Mouse (Mus musculus) retina, adult 2 months (tissue): ENCODE results near the gene Tnik.

ENCODE experiments used
- DNase-seq: peaks from one replicate; pipeline ENCODE4 v3.0.0-alpha.2; 2012; ENCODE audit warnings: low read depth, low spot score

Tnik gene

DNA sequence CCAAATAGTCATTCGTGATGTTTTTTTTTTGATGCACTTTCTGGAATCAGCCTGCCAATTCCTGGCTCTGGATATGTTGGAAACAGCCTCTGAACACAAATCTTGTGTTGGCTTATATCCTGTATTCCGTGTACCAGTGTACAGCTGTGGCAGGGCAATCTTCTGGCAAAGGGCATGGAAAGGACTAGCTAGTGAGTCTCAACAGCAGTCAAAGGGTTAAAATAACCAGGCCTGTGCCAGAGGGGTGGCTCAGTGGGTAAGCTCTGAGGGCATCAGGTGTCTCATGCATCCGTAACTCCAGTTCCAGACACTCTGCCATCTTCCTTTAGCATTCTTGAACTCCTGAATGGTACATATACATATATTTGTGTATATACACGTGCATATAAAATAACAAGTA lies 83.5 kb downstream of the Tnik start:
- no peak for DNase-seq

DNA sequence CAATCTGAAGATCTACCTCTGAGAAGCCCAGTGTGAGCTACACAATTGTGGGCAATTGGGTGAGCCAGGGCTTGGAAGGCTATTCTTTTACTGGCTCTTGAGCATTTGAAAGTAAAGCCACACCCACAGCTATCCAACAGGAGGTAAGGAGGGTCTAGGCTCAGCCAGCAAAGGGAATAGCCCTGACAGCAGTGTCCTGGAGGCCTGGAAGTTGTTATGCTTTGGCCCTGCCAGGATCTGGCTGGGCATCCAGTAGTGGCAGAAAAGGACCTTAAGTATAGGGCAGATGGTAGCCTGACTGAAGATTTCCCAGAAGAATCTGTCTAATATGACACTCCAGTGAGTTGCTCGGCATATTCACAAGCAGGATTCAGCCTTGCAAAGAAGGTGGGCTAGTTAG lies 85.7 kb downstream of the Tnik start:
- no peak for DNase-seq

DNA sequence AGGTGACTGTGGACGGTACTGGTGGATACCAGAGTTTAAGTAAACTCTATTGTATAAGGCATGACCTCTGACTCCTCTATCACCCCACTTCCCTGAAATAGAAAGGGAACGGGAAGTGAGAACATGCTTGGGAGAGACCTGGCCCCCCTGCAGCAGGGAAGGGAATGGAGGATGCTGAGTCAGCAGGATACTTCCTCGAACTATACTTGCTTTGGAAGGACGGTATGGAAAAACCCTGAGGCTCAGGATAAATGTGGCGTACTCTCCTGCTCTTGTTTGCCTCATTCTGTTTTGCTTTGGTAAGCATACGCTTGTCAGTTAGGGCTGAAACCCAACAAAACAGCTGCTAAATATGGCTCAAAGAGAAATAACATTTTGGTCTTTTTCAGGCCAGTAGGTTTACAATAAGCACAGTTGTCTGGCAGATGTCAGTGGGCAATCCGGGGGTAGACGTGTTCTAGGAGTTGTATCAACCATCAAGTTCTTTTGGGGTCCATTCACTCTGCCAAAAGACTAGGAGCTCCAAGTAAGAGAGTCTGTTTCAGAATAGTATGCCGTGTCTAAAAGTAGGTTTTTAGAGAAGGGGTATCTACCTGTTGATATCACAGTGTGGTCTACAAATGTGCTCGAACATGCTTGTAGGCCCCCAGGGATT lies 87.3 kb downstream of the Tnik start:
- DNase-seq: no peak

DNA sequence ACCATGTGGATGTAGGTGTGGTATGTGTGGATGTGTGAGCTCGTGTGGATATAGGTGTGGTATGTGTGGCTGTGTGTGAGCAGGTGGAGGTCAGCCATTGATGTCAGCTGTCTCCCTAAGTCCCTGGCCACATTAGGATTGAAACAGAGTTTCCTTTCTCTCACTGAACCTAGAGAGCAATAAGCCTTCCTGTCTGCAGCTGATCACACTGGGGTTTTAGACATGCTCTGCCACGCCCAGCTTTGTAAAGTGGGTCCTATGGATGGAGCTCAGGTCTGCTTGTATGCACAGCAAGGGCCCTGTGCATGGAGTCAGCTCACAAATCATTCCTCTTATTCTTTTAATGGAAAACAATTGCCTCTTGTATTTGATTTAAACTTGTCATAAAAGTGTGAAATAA lies 95.4 kb downstream of the Tnik start:
- DNase-seq: no peak

DNA sequence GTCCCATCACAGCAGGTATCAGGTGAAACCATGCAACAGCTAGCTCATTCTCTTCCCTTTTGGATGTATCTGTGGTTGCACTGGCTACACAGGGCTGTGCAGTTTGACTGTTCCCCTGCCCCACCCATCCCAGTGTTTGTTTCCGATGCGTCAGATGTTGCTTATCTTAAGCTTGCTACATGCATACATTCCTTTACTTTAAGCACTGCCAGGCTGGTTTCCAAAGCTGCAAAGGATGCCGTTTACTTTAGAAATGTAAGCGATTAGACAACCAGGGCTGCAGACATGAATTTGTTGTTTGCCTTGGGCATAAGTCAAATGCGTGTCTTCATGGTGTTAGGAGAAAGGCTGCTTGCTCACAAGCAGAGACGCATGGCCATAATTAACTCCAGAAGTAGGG lies 96.1 kb downstream of the Tnik start:
- no peak for DNase-seq

DNA sequence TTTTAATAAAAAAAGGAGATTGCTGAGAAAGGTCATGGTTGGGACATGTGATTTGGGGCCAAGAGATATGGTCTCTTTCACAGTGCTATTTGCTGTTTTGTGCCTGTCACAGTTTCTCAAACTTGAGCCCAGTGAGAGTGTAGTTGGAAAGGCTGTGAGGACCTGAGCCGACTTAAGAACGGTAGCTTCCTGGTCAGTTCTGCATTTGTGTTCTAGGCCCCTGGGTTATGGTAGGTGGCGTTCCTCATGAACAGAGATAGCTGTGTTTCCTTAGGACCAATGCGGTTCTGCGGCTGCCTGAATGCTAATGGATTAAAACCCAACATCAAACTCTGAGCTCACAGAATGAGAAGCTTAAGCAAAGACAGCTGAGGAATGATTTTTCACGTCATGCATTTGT lies 98.0 kb downstream of the Tnik start:
- DNase-seq: no peak

DNA sequence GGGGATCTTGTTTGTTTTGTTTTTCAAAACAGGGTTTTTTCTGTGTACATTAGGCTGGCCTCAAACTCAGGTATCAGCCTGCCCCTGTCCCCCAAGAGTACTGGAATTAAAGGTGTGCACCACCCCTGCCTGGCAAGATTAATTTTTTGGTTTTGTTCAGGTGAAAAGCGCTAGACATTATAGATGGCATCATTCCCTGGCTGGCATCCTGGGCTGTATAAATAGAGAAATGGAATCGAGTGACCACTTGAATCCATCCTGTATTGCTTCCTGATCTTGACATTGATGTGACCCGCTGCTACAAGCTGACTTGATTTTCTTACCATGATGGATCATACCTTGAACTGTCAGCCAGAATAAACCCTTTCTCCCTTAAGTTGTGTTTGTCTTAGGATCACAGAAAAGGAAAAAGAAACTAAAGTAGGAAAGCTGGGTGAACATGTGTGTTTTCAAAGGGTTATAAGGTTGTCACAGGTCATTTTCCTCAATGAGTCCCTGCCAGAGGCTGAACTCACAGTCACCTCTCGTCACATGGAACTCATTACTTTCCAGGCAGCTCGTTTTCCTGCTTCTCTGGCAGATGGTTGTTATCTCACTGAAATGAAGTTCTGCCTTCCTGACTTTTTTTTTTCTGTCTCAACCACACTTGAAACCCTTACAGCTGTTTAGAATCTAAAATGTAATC lies 100.6 kb downstream of the Tnik start:
- no peak for DNase-seq

DNA sequence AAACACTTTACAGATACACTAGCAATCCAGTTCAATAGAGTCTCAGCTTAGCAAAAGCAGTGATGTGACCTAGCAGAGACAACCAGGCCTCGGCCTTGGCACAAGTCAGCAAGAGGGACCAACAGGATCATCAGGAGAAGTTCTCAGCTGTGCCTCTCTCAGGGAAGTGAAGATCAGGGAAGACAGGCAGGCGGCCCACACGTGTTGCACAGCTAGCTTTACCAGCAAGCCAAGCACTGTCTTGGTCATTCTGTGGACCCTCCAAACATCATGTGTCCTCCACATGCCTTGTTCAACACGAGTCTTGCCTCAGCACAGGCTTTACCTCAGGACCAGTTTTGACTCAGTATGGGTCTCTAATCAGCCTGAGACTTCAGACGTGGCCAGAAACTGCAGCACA lies 105.7 kb downstream of the Tnik start:
- DNase-seq: no peak

DNA sequence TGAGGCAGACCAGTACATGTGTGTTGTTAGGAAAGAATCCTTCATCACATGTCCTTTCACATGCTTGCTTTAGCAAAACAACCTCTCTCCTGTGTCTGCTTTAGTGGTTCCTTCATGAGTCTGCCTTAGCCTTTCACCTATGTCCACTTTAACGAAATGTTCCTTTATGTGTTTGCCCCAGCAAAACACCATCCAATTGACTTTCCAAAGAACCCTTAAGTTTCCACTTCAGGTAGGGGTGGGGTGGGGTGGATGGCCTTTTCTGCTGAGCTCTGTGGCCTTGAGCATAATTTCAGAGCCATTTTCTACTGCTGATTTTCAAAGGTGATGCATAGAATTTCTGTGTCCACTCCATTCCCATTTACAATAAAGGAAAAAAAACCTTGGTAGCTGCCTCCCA lies 106.3 kb downstream of the Tnik start:
- DNase-seq: no peak

DNA sequence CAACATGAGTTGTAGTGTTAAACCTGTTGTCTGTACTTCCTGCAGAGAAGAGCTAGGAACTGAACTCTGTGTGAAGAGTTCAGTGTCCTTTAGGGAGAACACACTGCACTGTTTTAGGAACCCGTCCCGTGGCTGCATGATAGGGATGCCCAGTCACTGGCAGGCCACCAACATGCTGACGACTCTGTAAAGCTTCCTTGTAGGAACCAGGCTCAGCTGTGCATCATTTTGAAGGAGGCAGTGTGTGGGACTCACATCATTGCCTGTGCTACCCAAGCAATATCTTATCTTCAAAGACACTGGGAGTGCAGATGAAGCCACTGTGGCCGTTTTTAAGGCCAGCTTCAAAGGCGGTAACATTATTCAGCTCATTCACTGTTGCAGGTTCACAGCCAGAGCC lies 106.7 kb downstream of the Tnik start:
- DNase-seq: no peak

DNA sequence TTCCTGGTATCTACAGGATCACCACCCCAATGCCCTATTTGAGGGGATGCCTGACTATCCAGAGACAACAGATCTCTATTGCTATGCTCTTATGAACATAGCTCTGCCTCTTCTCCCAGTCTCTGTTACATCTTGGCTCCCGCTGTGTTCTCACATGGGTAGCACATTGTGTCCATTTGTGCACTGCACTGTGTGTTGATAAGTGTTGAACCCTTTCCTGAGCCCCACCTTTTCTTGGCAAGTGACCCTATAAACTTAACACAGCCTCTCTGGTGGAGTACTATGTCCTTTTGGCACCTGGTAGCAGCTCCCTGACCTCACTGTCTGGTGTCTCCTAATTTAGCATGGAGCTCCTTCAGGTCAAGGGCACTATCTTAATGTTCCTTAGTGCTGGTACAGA lies 108.6 kb downstream of the Tnik start:
- no peak for DNase-seq

DNA sequence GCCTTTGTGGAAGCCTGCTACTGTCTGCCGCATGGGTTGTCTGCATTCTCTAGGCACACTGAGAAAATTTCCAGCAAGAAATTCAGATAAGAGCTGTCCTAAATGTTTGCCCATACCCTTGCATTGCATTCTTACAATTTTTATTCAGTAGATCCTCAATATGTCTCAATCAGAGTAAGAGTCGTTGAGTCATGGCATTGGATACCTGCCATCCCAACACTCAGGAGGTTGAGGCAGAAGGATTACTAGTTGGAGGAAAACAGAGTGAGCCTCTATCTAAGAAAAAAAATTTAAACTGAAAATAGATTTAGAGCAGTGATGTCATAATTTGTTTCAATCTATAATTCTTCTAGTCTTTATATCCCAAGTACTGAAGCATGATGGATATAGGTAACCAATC lies 109.4 kb downstream of the Tnik start:
- DNase-seq: no peak

DNA sequence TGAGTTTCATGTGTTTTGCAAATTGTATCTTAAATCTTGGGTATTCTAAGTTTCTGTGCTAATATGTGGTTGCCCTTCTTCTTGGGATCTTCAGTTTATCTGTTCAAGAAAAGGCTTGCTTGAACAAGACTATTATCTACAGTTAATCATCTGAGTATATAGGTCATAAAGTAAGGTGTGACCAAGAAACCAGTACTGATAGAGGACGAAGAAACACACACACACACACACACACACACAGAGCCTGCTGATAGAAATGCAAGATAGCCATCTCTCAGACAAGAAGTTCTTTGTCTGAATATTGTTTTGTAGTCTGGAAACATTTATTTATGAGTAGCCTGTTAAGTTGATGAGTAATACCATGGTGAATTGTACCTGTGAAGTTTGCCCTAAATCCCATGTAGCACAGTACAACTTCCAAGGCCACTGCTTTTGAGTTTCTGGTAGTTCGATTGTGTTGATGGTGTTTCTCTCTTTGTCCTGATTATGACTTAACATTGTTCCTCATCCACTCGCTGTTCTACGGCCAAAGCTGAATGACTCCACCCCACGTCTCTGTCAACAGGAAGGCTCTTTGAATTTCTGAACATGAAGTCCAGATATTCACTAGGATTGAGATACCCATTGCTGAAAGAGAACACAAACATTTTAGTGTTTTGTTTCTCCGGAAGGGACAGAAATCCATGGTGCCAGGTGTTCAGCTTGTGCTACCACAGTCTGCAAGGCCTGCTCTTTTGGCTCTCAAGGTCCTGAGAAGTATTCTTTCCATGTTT lies 111.9 kb downstream of the Tnik start:
- no peak for DNase-seq

DNA sequence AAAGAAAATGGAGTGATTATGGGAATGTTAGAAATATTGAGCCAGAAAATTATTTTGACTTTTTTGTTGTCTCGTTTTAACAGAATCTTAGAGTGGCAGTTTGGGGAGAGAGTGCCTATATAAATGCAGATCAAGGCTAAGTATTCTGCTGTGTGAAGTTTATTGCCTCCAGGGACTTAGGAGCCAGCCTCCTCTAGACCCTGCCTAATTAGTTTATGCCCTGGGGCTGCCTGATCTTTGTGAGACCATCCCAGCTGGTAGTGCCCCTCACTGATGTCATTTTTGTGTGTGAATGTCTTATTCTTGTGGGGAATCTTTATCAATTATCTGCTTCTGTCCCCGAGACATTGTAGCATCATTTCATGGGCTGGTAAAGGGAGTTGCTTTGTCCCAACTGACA lies 117.2 kb downstream of the Tnik start:
- no peak for DNase-seq

DNA sequence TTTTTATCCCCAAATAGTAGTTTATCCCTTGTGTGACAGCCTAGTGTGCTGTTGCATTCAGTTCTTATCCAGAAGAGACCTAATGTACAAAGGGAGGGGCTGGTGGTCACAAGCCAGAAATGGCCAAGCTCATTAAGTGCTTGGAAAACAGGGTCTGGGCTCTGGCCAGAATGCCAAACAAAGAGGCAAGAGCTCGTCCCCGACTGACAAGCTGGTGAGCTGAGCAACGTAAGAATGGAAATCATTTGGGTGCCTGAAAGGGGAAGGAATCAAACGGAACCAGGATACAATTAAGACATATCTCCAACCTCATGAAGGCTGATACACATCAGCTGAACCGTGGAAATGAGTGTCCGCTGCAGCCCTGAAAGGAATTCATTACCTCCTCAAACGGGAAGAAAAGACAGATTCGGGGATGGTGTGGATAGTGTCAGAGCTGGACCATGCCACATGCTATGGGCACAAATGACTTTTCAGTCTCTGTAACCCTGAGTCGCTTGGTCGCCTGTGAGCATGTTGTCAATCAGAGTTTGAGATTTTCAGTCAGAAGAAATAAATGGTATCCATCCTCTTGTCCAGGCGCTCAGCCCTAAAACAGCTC lies 120.6 kb downstream of the Tnik start:
- DNase-seq: no peak

DNA sequence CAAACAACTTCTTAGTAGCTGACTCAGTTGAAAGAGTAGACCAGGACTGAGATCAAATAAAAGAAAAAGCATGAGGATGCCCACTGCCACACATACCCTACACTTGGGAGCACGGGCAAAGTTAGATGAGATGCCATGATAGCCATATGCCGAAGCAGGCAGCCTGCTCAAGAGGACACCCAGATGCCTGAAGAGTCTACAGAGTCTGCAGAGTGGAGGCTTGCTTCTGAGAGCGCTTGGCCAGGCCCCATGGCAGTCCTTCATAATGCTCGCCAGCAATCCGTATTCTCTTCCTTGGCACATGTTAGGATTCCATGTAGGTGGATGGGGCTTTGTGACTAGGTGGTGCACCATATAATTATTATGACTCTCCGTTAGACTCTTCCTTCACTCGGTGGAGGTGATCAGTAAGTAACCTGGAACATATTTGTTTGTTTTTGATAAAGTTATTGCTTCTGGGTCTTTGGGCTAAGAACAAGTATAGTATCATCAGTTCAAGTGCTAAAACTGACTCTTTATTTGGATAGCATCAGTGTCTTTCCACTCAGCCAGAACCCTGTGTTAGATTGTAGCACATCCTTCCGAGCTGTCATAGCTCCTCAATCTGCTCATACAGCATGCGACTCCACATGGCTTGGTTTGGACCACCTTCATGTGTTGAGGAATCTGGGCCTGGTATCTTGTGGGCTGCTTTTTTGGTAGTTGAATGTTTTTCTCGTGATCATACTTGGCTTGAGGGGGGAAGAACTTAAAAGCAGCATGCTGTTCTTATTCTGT lies 122.4 kb downstream of the Tnik start:
- DNase-seq: no peak

DNA sequence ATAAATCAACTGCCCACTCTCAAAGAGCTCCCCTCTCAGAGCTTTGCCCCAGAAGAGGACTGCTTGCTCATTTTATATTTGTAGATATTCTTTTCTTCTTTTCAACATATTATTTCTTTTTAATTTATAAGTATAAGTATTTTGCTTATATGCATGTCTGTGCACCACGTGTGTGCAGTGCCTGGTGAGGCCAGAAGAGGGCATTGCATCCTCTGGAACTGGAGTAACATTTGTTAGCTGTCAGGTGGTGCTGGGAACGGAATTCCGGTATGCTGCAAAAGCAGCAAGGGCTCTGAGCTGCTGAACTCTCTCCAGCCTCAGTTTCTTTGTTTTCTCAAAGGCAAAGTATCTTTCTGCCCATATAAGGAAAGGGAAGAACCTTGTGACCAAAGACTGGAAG lies 125.5 kb downstream of the Tnik start:
- no peak for DNase-seq

DNA sequence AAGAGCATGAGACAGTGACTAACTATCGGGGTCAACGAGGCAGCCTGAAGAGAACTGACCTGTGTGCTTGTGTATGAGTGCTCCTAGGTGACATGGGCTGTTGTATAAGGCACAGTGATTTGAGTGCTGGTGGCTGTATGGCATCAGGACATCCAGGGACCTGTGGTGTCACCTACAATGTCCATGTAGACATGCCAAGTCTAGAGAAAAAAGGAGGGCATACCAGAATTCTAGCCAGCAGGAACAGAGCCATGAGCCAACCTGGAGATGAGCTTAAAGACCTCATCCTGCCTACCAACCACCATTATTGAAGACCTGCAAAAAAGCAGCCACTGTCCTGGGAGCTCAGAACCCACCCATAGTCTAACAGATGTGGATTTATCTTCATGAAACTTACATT lies 127.2 kb downstream of the Tnik start:
- no peak for DNase-seq

DNA sequence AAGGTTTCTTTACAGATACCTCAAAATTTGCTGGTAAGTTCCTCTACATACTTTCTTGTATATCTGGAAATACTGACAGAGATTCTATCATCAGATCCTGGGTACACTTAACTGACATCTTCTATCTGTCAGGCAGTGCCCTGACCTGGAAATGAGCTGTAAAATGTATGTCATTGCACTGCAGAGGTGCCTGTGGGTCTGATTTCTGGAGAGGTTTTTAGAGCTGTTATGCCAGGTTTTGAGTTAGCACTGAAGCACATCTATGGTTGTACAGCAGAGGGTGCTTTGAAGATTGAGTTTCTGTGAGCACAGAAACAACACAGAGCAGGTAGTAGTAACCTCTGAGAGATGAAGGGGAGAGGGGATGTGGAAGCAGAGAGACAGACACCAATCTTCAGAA lies 129.5 kb downstream of the Tnik start:
- DNase-seq: no peak

DNA sequence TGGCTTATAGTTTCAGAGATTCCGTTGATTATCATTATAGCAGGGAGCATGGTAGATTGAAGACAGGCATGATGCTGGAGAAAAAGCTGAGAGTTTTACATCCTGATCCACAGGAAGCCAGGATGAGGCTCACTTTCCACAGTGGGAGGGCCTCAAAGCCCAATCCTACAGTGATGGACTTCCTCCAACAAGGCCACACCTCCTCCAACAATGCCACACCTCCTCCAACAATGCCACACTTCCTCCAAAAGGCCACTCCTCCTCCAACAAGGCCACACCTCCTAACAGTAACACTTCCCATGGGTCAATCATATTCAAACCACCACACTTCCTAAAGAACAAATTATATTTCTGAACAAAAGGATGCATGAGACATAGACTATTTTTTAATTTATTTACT lies 135.8 kb downstream of the Tnik start:
- DNase-seq: no peak

DNA sequence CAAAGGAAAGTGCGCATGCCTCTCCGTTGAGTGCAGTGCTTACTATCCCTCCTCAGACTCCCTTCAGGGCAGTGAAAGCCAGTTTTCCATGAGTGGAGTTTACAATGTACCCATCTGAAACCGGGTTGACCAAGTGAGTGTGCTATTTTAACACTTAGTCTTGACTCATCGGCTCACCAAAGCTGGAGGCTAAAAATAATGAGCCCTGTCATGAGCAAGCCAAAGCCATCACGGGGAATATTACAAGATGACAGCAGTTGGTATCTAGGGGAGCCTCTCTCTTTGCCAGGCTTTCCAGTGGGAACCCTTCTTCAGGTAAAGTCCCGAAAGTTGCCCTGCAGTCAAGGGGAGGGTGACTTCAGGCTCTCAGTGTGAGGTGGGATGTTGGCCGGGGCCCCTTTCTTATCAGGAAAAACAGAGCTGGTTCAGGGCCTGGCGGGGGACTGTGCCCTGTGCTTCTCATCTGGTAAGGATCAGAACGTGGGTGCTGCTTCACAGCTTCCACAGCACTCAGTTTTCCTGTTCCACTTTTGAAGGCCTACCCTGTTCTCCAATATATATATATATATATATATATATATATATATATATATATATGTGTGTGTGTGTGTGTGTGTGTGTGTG lies 136.7 kb downstream of the Tnik start:
- no peak for DNase-seq
